Mouse (Mus musculus) midbrain, embryonic 14.5 days (tissue): ENCODE measurements at regions not wholly inside any gene's neighbourhood (a gene's known extent, or its start where the extent isn't known, plus 50 kb on each side); places are given as distances from the start of the nearest gene placed in this dataset. TPM values are rescaled to one million over a fixed set of nuclear protein-coding genes. Genes with fewer than 3 reads are reported as not detected.

Source experiments
- ATAC-seq: fragments of 200-750 bp; cut with Nextera tagmentation; 2 replicates; pipeline ENCODE4 v1.8.0; 2017; ENCODE audit warnings: moderate number of reproducible peaks, moderate library complexity; ENCODE audit not compliant: low FRiP score, low TSS enrichment
- DNase-seq: peaks from one replicate; pipeline ENCODE4 v3.0.0-alpha.2; 2015
- H3K27ac ChIP-seq: fragments of 300-500 bp; sonication (generic); replicated peaks from 2 replicates; pipeline ENCODE4 v1.5.1; 2014; ENCODE audit warnings: mild to moderate bottlenecking, low read depth, low read length, moderate library complexity
- H3K27me3 ChIP-seq: fragments of 300-500 bp; sonication (generic); 2 replicates; pipeline ENCODE4 v1.6.1; 2014; ENCODE audit warnings: low read length, control low read depth, mixed read lengths; ENCODE audit not compliant: control insufficient read depth, insufficient read depth
- H3K36me3 ChIP-seq: fragments of 300-500 bp; sonication (generic); 2 replicates; pipeline ENCODE4 v1.6.1; 2014; ENCODE audit warnings: low read length, control low read depth; ENCODE audit not compliant: control insufficient read depth, insufficient read depth
- H3K4me1 ChIP-seq: fragments of 300-500 bp; sonication (generic); 2 replicates; pipeline ENCODE4 v1.6.1; 2014; ENCODE audit warnings: mild to moderate bottlenecking, antibody characterized with exemption, low read length, control low read depth; ENCODE audit not compliant: control insufficient read depth, insufficient read depth
- H3K4me2 ChIP-seq: fragments of 300-500 bp; sonication (generic); 2 replicates; pipeline ENCODE4 v1.6.1; 2014; ENCODE audit warnings: mild to moderate bottlenecking, low read length, moderate library complexity
- H3K4me3 ChIP-seq: fragments of 300-500 bp; sonication (generic); replicated peaks from 2 replicates; pipeline ENCODE4 v1.5.1; 2014; ENCODE audit warnings: low read depth, low read length
- H3K9ac ChIP-seq: fragments of 300-500 bp; sonication (generic); replicated peaks from 2 replicates; pipeline ENCODE4 v1.6.1; 2014; ENCODE audit warnings: mild to moderate bottlenecking, low read length, moderate library complexity
- H3K9me3 ChIP-seq: fragments of 300-500 bp; sonication (generic); 2 replicates; pipeline ENCODE4 v1.6.1; 2016; ENCODE audit warnings: low read length, control low read depth, mixed read lengths; ENCODE audit not compliant: control insufficient read depth
- WGBS: fragments of 180-500 bp; shearing (Covaris S2); extraction: QIAGEN DNeasy Blood & Tissue Kit; methylation state at CpG from one replicate; pipeline ENCODE4 v1.1.7; 2014; 5-methylcytosine and 5-hydroxymethylcytosine counted together
- microRNA-seq: library from miRNA; unstranded; fragments of <30 nt; microRNA quantifications from one replicate; pipeline ENCODE4, GENCODE M21; 2016

DNA sequence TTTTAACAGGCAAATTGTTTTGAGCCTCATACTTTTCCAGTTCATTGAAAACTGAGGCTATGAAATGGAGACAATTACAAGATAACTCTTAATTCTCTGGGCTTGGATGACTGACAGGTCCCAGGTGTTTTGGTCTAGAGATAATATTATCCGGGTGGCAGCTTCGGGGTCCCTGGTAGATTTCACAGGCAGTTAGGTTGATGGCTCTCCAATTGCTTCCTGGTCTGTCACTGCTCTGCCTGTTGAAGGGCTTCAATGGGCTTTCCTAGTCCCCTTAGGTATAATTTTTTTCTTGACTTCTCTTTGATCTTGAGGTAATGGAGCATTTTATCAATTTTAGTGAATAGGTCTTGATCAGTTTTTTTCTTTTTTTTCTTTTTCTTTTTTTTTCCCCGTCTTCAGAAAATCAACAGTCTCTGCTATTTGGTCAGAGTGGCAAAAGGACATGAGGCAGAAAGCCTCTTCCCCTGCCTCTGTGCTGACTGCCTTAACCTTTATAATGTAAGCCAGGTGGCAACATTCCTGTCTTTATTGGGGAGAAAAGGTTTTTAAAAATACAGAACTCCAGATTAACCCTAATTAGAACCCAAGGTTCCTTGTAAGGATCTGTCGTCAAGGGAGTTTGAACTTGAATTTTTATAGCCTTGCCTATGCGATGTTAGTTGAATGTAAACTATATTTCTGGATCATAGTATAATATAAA lies 896.0 kb upstream of the Flrt2 start:
- ATAC-seq (no peak), DNase-seq (no peak)
- WGBS: 61% methylated on average over 5 of the region's 5 CpGs
- Histone ChIP-seq H3K4me2 (no peak overlapping the region), H3K9ac (no peak overlapping the region), H3K9me3 (no peaks in the 10 kb centered on the region), H3K4me1 (no peaks in the 10 kb centered on the region), H3K27me3 (no peaks in the 10 kb centered on the region), H3K36me3 (no peaks in the 10 kb centered on the region), H3K4me3 (no peak overlapping the region), H3K27ac (no peak overlapping the region)

DNA sequence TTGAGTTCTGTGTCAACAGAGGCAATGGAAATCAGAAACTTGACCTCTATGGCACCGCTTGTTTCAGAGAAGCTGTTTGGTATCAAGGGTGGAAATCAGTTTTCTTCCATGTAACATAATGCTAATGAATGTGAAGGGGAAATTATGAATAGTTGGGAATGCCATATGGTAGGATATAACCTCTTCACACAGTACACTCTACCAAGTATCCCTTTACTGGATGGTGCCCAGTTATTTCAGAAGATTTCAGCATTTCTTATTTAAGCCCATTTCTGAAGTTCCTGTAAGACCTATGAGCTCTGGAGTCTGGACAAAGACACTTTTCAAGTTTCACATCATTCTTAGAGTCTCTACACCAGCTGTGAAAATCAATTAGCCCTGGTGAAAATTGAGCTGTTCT lies 887.3 kb upstream of the Flrt2 start:
- 86% methylated on average over 1 of the region's 1 CpGs for WGBS
- no peak overlapping the region for H3K27ac ChIP-seq
- no peak overlapping the region for H3K9ac ChIP-seq
- DNase-seq (peak; percentile 7), ATAC-seq (no peak)
- no peaks in the 10 kb centered on the region for H3K27me3 ChIP-seq
- no peaks in the 10 kb centered on the region for H3K9me3 ChIP-seq
- H3K4me2 ChIP-seq: no peak overlapping the region
- no peaks in the 10 kb centered on the region for H3K36me3 ChIP-seq
- H3K4me3 ChIP-seq: no peak overlapping the region
- no peaks in the 10 kb centered on the region for H3K4me1 ChIP-seq

DNA sequence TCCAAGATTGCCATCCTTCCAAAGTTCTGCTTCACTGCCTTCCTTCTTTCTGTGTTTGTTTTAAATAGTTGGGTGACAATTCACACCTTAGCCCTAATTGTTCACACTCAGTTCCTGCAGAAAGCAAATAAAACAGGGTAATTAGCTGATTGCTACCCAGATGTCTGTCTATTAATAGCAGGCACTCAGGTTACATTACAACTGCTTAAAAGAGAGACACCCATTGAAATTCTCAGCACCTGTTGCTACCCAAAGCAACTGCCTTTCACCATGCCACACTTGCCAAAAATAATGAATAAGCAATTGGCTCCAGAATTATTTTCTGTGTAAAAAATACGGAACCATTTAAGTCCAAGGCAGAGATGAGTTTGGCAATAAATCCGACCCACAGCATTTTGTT lies 860.6 kb upstream of the Flrt2 start:
- Histone ChIP-seq H3K36me3 (no peaks in the 10 kb centered on the region), H3K9me3 (no peaks in the 10 kb centered on the region), H3K4me1 (no peaks in the 10 kb centered on the region), H3K4me2 (no peak overlapping the region), H3K9ac (no peak overlapping the region), H3K4me3 (no peak overlapping the region), H3K27me3 (no peaks in the 10 kb centered on the region), H3K27ac (no peak overlapping the region)
- ATAC-seq: no peak
- WGBS: 93% methylated on average over 2 of the region's 2 CpGs
- no peak for DNase-seq

DNA sequence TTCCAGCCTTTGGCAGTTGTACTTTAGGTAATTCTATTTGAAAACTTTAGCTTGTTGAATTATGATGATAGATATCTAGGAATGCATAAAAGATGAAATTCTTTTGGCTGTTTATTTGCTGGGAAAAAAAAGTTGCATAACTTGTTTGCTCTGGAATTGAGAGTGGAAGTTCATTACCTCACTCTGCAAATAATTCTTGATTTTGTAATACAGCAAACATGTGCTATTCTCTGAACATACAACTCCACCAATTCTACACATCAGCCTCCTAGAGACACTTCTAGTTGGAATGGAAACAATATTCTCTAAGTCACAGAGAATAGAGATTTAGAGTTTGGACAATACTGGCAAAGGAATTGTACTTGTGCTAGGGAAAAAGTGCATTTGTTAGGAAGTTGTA lies 829.3 kb upstream of the Flrt2 start:
- H3K4me1 ChIP-seq: no peaks in the 10 kb centered on the region
- ATAC-seq: no peak
- no peak for DNase-seq

DNA sequence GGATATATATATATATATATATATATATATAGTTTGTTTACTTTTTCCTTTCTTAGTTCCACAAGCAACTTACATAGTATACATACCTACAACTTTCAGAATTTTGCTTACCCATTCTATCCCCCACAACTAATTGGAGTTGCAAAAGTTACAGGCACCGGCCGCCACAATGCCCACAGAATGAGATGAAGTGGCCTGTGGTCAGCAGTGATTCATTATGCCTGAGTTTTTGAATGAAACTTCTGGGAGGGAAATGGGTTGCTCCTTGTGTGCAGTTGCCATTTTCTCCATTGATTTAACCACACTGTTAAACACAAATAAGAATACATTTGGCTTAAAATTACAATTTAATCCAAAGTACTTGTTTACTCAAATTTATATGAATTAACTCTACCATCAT lies 781.2 kb upstream of the Flrt2 start:
- ATAC-seq (no peak), DNase-seq (no peak)
- no peaks in the 10 kb centered on the region for H3K36me3 ChIP-seq

More for the DNA sequence above, 829.3 kb upstream of the Flrt2 start:
- Histone ChIP-seq H3K9me3 (no peaks in the 10 kb centered on the region), H3K27me3 (no peaks in the 10 kb centered on the region), H3K4me2 (no peak overlapping the region), H3K9ac (no peak overlapping the region), H3K4me3 (no peak overlapping the region), H3K27ac (no peak overlapping the region), H3K36me3 (no peaks in the 10 kb centered on the region)

DNA sequence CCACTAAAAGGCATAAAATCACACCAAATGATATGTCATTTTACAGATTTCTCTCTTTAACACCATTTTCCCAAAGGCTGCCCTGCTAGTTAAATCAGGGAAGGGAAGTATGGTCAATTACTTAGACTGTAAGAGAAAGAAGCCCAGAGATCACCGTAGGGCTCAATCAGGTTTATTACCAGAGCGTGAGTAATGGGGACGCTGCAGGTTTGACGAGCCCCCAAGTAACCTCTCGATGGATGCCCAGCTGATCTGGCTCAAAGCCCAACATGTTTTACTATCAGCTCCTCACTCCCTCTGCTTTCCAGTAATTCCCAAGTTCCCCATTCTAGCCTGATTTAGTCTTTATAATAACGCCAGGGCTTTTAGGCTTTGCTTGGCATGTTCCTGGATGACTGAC lies 749.0 kb upstream of the Flrt2 start:
- ATAC-seq (no peak), DNase-seq (no peak)
- no peaks in the 10 kb centered on the region for H3K27me3 ChIP-seq
- H3K4me1 ChIP-seq: no peaks in the 10 kb centered on the region
- H3K9me3 ChIP-seq: no peaks in the 10 kb centered on the region
- no peak overlapping the region for H3K9ac ChIP-seq
- H3K4me3 ChIP-seq: no peak overlapping the region
- H3K36me3 ChIP-seq: no peaks in the 10 kb centered on the region
- WGBS: 88% methylated on average over 6 of the region's 6 CpGs
- H3K27ac ChIP-seq: no peak overlapping the region
- H3K4me2 ChIP-seq: no peak overlapping the region

More for the DNA sequence above, 781.2 kb upstream of the Flrt2 start:
- 93% methylated on average over 2 of the region's 2 CpGs for WGBS
- no peak overlapping the region for H3K9ac ChIP-seq
- H3K4me3 ChIP-seq: no peak overlapping the region
- H3K27me3 ChIP-seq: no peaks in the 10 kb centered on the region
- no peaks in the 10 kb centered on the region for H3K9me3 ChIP-seq
- H3K4me1 ChIP-seq: no peaks in the 10 kb centered on the region
- no peak overlapping the region for H3K4me2 ChIP-seq
- no peak overlapping the region for H3K27ac ChIP-seq

Small RNA genes in the stretch of these regions (microRNA-seq; reads per million reads assigned to microRNA genes)
- not detected for gene Mir8099-2
